Mouse (Mus musculus) ovary, adult 18-20 months (tissue): ENCODE data around the gene Trub2.
A peak's percentile ranks its signal among the peaks of the same experiment; 100 is the strongest.

ENCODE experiments used
- DNase-seq: peaks from one replicate; pipeline ENCODE4 v3.0.0; 2022; ENCODE audit warnings: low spot score, mixed read lengths

Gene Trub2

GRCm38 (mm10) chr2:29773323-29773722, 15.0 kb downstream of the Trub2 start:
- DNase-seq = no peak

GRCm38 (mm10) chr2:29771611-29772461, 16.5 kb downstream of the Trub2 start:
- DNase-seq = no peak

- no peak for DNase-seq
These were observed 18.1 kb downstream of the Trub2 start for GRCm38 (mm10) chr2:29770162-29770561.

- DNase-seq = no peak
These were observed 19.4 kb downstream of the Trub2 start for GRCm38 (mm10) chr2:29768901-29769300.

GRCm38 (mm10) chr2:29767976-29768709, 20.2 kb downstream of the Trub2 start:
- no peak for DNase-seq

- peak; percentile 25 for DNase-seq
These were observed 23.5 kb downstream of the Trub2 start for GRCm38 (mm10) chr2:29764831-29765230.

GRCm38 (mm10) chr2:29755693-29756092, 32.6 kb downstream of the Trub2 start:
- no peak for DNase-seq

- no peak for DNase-seq
These were observed 35.9 kb downstream of the Trub2 start for GRCm38 (mm10) chr2:29752397-29752796.

GRCm38 (mm10) chr2:29751497-29751896, 36.8 kb downstream of the Trub2 start, which contains the start of gene Gm13420:
TSS of gene Gm13420 (minus strand) at chr2:29751685.
- DNase-seq = no peak

- no peak for DNase-seq
These were observed 39.8 kb downstream of the Trub2 start for GRCm38 (mm10) chr2:29748499-29748898.

GRCm38 (mm10) chr2:29747852-29748251, 40.5 kb downstream of the Trub2 start:
- DNase-seq = no peak

GRCm38 (mm10) chr2:29747188-29747782, 41.0 kb downstream of the Trub2 start:
- no peak for DNase-seq

- DNase-seq = no peak
These were observed 44.0 kb downstream of the Trub2 start for GRCm38 (mm10) chr2:29744256-29744655.

- DNase-seq = no peak
These were observed 47.1 kb downstream of the Trub2 start for GRCm38 (mm10) chr2:29741207-29741606.

- no peak for DNase-seq
These were observed 48.9 kb downstream of the Trub2 start for GRCm38 (mm10) chr2:29739368-29739767.

GRCm38 (mm10) chr2:29738799-29739198, 49.5 kb downstream of the Trub2 start:
- DNase-seq = no peak

- DNase-seq = no peak
These were observed 50.9 kb downstream of the Trub2 start for GRCm38 (mm10) chr2:29737209-29737925.

- DNase-seq = no peak
These were observed 52.6 kb downstream of the Trub2 start for GRCm38 (mm10) chr2:29735708-29736107.

GRCm38 (mm10) chr2:29733348-29733747, 55.0 kb downstream of the Trub2 start:
- DNase-seq = no peak

- DNase-seq = no peak
These were observed 55.7 kb downstream of the Trub2 start for GRCm38 (mm10) chr2:29732559-29732958.

- DNase-seq = peak; percentile 21
These were observed 56.8 kb downstream of the Trub2 start for GRCm38 (mm10) chr2:29731545-29731944.

GRCm38 (mm10) chr2:29729500-29729899, 58.8 kb downstream of the Trub2 start:
- no peak for DNase-seq
